Mouse (Mus musculus) right cerebral cortex, adult 18-20 months (tissue): ENCODE measurements around the gene Shoc2.
A peak's percentile ranks its signal among the peaks of the same experiment; 100 is the strongest.
"Not testable (repeated sequence)": the region's sequence is repeated elsewhere in the genome, so short reads cannot be mapped to it uniquely, and the experiment has no call there.

Experiments used
- DNase-seq: peaks from one replicate; pipeline ENCODE4 v3.0.0; 2022; ENCODE audit warnings: mixed read lengths

Shoc2 gene

GRCm38 (mm10) chr19:53943802-53944785 lies at the start of gene Shoc2, which contains the start of gene Bbip1:
Gene Shoc2 (plus strand): TSS chr19:53944306.
Gene Bbip1 (minus strand): TSS chr19:53944627.
- peak; percentile 100 for DNase-seq

DNA sequence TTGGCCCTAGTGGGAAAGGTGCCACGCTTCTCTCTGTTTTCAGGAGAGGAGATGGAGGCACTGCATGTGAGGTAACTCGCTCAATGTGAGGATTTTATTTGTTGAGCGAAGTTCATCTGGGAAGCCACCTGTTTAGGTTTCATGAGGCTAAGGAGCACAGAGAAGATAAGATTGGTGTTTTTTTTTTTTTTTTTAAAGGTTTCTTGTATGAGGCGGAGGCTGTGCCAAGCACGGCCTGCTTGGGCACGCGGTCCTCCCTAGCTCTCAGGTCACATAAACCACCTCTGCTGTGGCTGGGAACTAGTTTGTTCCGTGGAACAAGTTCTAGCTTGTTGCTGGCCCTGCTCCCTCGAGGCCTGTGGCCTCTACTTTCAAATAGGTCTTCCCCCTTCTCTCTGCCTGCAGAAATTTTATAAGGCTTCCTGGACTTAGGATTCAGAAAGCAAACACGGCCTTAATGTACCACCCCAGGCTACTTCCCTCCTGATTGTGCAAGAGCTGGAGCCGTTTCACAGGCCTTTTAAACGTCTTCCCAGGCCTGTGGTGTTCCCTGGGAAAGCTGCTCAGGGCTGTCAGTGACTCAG lies 49.5 kb upstream of the Shoc2 start:
- no peak for DNase-seq

GRCm38 (mm10) chr19:53898046-53898445 lies 46.1 kb upstream of the Shoc2 start:
- DNase-seq = no peak

DNA sequence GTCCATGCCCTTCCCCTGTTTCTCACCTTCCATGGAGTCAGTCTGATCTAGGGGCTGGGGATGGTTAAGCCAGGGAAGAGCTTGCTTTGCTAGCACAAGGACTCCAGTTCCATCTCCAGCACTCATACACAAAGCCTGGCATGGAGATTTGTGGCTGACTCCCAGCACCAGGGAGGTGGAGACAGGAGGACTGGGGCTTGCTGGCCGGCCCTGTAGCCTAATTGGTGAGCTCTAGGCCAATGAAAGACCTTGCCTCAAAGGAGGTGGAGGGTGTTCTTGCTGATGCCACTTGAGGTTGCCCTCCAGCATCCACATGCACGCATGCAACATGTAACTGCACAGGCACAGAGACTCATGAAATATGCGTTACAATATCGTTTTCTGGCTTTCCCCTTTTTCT lies 45.6 kb upstream of the Shoc2 start:
- DNase-seq = no peak

DNA sequence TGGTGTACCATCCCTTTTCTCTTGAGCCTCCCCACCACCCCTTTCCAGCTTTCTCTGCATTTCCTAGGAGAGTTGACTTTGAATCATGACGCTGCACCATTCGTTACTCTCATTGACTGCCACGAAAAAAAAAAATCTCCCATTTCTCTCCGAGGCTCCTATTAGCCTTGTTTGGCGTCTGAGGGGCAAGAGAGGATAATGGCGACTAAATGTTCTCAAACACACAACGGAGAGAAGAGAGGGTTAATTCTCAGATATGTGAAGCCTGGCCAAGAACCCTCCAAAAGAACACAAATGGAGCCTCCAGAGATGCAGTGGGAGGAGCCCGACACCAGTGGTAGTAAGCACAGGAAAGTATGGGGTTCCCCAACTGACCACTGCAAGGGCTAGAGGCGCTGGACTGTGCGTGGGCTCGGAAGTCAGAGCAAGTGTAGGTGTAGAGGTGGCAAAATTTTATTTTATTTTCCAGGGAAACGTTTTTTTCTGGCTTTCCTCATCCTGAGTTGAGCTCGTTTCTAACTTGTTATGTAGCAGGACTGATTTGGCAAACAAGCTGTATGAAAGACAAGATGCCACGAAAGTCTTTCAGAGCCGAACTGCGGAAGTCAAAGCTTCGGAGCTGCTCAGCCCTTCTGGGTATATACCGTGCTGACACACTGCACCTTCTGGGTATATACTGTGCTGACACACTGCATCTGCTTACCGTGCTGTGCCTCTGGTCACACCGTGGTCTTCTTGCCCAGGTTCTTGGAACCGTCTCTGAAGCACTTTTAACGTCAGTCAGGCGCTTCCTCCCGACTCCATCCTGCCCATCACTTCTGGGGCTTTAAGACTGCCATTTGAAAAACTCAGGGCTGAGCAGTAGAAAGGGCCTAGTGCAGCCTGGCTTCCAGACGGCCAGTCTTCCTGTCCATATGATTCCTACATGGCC lies 44.9 kb upstream of the Shoc2 start:
- no peak for DNase-seq

- DNase-seq = no peak
Measured at GRCm38 (mm10) chr19:53899941-53900610, 44.0 kb upstream of the Shoc2 start.

- DNase-seq = no peak
Measured at GRCm38 (mm10) chr19:53901931-53902738, 42.0 kb upstream of the Shoc2 start.

DNA sequence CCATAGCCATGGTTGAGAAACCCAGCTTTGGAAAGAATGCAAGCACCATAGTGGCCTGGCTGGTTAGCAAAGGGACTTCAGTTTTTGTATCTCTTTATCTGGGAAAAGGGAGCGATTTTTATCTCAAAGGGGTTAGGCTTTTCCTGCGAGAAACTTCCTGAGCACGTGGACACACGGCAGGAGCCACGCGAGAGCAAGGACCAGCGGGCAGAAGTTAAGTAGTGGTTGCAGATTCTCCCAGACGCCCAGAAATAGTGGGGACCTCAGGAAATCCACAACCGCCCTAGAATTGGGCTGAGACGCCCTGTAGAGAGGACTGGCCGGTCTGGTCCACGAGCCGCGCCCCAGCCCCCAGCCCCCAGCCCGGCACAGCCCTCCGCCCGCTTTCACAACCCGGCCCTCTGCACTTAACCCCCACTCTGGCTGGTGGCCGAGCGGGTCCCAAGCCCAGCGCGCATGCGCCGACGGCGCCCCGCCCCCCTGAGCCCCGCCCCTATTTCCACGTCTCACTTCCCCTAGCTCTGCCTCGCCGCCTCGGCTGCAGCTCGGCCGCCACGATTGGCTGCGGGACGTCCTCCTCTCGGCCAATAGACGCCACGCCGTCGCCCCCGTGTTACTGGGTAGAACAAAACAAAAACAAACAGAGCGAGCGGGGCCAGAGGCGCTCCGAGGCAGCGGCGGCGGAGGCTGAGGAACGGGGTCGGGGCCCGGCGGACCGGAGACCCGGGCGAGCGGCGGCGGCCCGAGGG lies 41.2 kb upstream of the Shoc2 start:
- DNase-seq = peak; percentile 96

DNA sequence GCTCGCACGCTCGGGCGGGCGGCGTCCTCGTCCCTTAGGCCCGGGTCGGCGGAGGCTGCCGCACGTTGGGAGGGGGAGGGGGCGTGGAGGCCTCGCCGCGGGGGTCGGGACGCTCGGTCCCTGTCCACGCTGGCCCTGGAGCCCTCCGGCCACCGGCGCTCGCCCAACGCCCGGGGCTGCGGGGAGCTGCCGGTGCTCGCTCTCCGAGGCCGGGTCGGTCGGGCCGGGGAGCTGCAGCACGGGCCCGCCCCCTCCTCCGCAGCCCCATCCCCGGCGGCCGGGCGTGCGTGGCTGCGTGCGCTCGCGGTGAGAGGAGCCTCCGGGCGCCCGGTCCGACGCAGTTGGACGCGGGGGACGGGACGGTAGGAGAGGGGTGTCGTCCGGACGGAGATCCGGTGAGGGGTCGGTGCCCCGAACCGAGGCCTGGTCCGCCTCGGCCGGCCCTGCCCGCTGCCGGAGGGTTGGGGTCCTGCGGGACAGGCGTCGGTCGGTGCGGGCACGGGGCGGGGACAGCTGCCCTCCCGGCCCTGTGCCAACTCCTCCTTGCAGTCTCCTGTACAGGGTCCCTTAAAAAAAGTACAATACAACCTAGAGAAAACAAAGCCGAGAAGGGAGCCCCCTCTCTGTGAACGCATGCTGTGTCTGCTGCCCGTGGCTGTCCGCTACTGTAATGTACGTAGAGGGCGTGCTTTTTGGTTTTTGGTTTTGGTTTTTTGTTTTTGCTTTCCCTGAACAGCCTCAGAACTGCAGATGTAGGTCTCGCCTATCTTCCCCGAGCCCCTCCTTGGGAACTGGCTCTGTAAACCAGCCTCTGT lies 40.4 kb upstream of the Shoc2 start:
- DNase-seq = peak; percentile 55

DNA sequence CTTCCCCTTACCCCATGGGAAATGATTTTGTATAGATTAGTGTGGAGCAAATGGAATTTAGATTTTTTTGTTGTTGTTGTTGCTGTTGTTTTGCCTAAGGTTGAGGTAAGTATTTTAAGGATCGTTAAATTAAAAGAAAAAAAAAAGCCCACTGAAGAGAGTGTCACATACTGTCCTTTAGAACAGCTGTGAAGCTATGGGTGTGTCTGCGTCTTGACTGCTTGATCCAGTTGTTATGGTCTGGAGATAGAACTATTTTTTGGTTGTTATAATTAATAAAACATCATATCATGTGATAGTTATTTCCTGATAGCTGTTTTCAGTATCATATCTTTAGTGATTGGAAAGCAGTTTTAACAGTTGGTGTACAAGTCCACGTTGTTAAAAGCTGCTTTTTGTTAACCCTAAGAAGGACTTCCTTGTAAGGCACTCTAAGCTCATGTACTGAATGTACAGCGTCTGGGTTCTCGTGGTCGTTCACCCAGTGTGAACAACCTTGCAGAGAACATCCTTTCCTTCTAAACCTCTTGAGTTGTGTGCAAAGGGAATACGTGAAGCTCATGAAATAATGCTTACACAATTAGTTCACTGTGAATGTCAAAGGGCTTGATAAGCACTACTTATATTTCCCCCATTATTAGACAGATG lies 39.1 kb upstream of the Shoc2 start:
- no peak for DNase-seq

- no peak for DNase-seq
Measured at GRCm38 (mm10) chr19:53906033-53906702, 37.9 kb upstream of the Shoc2 start.

- not testable (repeated sequence) for DNase-seq
Measured at GRCm38 (mm10) chr19:53906703-53907070, 37.4 kb upstream of the Shoc2 start.

GRCm38 (mm10) chr19:53914950-53915349 lies 29.2 kb upstream of the Shoc2 start:
- DNase-seq = no peak

DNA sequence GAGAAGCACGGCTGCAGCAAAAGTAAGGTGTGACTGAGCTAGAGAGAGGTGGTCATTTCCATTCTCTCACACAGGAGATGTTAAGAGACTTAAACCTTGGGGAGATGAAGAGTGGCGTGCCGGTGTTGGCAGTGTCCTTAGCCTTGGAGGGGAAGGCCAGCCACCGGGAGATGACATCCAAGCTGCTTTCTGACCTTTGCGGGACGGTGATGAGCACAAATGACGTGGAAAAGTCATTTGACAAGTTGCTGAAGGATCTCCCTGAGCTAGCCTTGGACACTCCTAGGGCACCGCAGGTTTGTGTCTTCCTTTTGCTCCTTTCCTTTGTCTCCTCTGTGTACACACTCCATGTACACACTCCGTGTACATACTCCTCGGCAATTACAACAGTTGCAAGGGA lies 24.6 kb upstream of the Shoc2 start:
- DNase-seq = no peak

GRCm38 (mm10) chr19:53921996-53922395 lies 22.1 kb upstream of the Shoc2 start:
- not testable (repeated sequence) for DNase-seq

DNA sequence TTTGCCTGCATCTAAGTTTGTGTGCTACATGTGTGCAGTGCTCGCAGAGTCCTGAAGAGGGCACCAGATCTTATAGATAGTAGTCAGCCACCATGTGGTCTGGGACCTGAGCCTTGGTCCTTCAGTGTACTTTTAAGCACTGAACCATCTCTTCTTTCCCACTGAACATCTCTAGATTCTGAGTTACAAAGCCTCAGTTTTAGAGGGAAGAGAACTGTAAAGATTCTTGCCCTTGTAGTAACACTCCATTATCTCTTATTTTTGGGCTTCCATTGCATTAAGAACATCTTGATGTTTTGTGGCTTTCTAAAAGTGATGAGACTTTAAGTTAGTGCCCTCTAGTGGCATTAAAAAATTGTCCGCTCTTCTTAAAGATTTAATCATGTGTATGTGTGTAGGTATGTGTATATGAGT lies 18.8 kb upstream of the Shoc2 start:
- no peak for DNase-seq

- DNase-seq = no peak
Measured at GRCm38 (mm10) chr19:53926705-53927104, 17.4 kb upstream of the Shoc2 start.

DNA sequence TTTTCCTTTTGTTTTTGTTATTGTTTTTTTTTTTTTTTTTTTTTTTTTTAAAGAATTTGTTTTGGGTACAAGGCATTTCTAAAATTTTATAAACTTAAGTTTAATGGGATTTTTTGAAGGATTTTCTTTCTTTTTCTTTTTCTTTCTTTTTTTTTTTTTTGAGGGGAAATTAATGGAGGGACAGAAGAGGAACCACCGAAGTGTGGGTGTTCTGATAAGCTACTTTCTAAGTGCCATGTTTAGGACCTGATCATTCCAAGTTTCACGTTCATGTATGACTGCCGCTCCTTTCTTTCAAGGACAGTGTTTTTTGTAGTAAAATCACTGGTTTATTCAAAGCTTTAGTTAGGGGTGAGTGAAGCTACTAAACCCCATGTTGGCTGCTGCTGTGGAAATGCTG lies 14.9 kb upstream of the Shoc2 start:
- no peak for DNase-seq

DNA sequence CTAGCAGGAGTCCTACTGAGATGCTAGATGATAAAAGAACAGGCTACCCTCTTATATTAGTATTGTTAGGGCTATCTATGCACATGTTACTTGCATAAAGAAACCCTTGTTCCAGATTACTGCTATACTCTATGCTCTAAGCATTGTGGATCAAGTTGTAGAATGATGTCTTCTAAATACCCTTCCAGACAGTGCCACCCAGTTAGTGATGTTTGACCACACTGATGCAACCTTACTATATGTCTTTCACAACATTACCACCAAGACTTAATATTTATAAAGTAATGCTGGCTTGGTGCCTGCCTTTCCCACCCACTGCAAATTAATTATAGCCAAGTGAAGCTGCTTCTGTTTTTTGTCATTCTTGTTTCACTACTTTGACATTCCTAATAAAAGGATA lies 11.1 kb upstream of the Shoc2 start:
- DNase-seq = no peak
